Mouse (Mus musculus) spleen, adult 12 weeks (tissue): ENCODE results near the gene Cacng2.
A peak's percentile ranks its signal among the peaks of the same experiment; 100 is the strongest.

Experiments
- DNase-seq: peaks from one replicate; pipeline ENCODE4 v3.0.0; 2022; ENCODE audit warnings: low spot score

Gene Cacng2

GRCm38 (mm10) chr15:78003929-78004328 is 115.9 kb downstream of the Cacng2 start:
- peak; percentile 14 for DNase-seq

GRCm38 (mm10) chr15:78001400-78001799 is 118.4 kb downstream of the Cacng2 start:
- DNase-seq: no peak

- DNase-seq: no peak
Measured at GRCm38 (mm10) chr15:77988541-77988940, 131.3 kb downstream of the Cacng2 start.

- no peak for DNase-seq
Measured at GRCm38 (mm10) chr15:77983391-77983790, 136.4 kb downstream of the Cacng2 start.

GRCm38 (mm10) chr15:77982195-77982939 is 137.5 kb downstream of the Cacng2 start:
- peak; percentile 38 for DNase-seq

GRCm38 (mm10) chr15:77981181-77981680 is 138.6 kb downstream of the Cacng2 start:
- DNase-seq: no peak

GRCm38 (mm10) chr15:77979427-77979865 is 140.4 kb downstream of the Cacng2 start:
- DNase-seq: no peak

GRCm38 (mm10) chr15:77977663-77978062 is 142.2 kb downstream of the Cacng2 start:
- peak; percentile 11 for DNase-seq

GRCm38 (mm10) chr15:77974165-77974841 is 145.5 kb downstream of the Cacng2 start:
- no peak for DNase-seq

GRCm38 (mm10) chr15:77970470-77971292 is 149.1 kb downstream of the Cacng2 start, which contains the start of gene Eif3d:
Gene Eif3d, minus strand, starts transcription at chr15:77970813.
- DNase-seq: peak; percentile 98

- DNase-seq: no peak
Measured at GRCm38 (mm10) chr15:77969940-77970469, 149.8 kb downstream of the Cacng2 start.

GRCm38 (mm10) chr15:77965117-77965528 is 154.7 kb downstream of the Cacng2 start:
- no peak for DNase-seq

- DNase-seq: no peak
Measured at GRCm38 (mm10) chr15:77962447-77962846, 157.4 kb downstream of the Cacng2 start.

- no peak for DNase-seq
Measured at GRCm38 (mm10) chr15:77960693-77961092, 159.1 kb downstream of the Cacng2 start.

GRCm38 (mm10) chr15:77958071-77958470 is 161.8 kb downstream of the Cacng2 start:
- DNase-seq: no peak

GRCm38 (mm10) chr15:77957625-77958024 is 162.2 kb downstream of the Cacng2 start:
- DNase-seq: no peak

GRCm38 (mm10) chr15:77956404-77956901 is 163.4 kb downstream of the Cacng2 start, which contains the start of gene Foxred2:
Gene Foxred2, minus strand, starts transcription at chr15:77956722.
- DNase-seq: peak; percentile 73

GRCm38 (mm10) chr15:77955440-77956403 is 164.1 kb downstream of the Cacng2 start:
- no peak for DNase-seq

- no peak for DNase-seq
Measured at GRCm38 (mm10) chr15:77954362-77954761, 165.5 kb downstream of the Cacng2 start.

- no peak for DNase-seq
Measured at GRCm38 (mm10) chr15:77952921-77953320, 166.9 kb downstream of the Cacng2 start.
